In the genomic region with DNA sequence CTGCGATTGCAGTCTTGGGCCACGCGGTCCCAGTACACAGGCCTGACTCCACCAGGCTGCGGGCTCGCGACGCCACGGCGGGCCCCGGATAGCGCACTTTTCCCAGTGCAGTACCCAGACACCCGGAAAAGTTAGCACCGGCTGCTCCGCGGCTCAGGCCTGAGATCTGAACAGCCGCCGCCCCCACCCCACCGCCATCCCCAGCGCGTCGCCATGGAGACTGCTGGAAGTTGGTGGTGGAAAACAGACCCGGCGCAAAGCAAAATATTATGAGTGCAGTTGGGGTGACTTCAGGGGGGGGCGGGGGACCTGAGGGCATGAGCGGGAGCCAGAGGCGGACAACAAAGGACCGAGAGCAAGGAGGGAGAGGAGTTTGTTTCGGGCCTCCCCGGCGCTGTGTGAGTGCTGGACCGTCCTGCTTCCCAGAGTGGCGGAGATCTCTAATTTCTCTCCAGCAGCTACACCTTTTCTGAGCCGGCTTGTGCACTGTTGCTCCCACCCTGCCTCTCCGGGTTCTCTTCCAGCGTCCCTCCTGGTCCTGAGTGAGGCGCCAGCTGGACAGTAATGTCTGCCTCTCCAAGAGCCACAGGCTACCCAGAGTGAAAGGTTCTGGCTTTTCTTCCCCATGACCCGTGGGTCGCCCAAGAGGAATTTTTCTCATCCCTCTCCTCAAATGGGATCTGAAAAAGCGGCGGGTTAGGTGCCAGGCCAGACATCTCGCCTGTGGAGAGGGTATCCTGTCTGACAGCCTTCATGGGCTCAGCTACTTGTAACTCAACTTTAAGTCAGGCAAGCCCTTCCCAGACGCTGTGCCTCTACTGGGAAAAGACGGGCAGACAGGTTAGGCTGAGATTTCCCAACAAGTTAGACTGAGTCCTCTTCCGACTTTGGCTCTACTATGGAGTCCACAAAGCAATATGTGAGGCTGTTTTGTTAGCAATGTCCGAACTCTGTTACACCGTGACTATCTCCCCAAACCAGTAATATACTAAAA, we compare ENCODE assay signal across 9 mouse cellular contexts. TPM values are rescaled to one million over a fixed set of nuclear protein-coding genes. Genes with fewer than 3 reads are reported as not detected.
DNase-seq lines count a peak whose midpoint lies in the region; ATAC-seq lines count a peak whose summit lies in the region.
"Had no signal": no experiment of that assay in that cellular context is flagged by ENCODE, and none has a peak within 500 bp of the region (broad histone marks: within the 10 kb centered on the region; RNA-seq: fewer than 3 reads in every experiment).

No protein-coding gene starts in this region.

- peak overlapping the region; percentile 28 for H3K4me3 ChIP-seq in megakaryocyte, embryonic 14.5 days (replicated peaks)
- peak overlapping the region; percentile 27 for H3K4me3 ChIP-seq in intestine, embryonic 15.5 days (replicated peaks)

- peak; percentile 23 to 51 for DNase-seq in cerebellum, postnatal 4 days (ENCODE audit: low spot score in 2 of 2)
- DNase-seq in cerebellum, adult 8-10 months: no peak
- DNase-seq in right cerebral cortex, postnatal 10 days (ENCODE audit: low spot score in 2 of 2): peak; percentile 50 to 61
- no peak for DNase-seq in T-cell, adult 2 months (ENCODE audit: low spot score)

- no peak for ATAC-seq in megakaryocyte, adult 5-6 weeks (ENCODE audit: poor library complexity, severe bottlenecking)
- ATAC-seq in intestine, embryonic 15.5 days: 0 out of 2 replicates have a peak, but pooled peaks have one; percentile 22
- no peak for ATAC-seq in megakaryocyte progenitor cell, adult 5-6 weeks (replicated peaks; ENCODE audit: poor library complexity)

- H3K9ac ChIP-seq in intestine, embryonic 15.5 days: peak overlapping the region; percentile 13; the same call in 1 of the 2 replicates

- H3K27ac ChIP-seq in intestine, embryonic 15.5 days: no peak overlapping the region

- peaks cover 39% of the 10 kb centered on the region for H3K4me1 ChIP-seq in megakaryocyte, embryonic 14.5 days
- peaks cover 40% of the 10 kb centered on the region for H3K4me1 ChIP-seq in intestine, embryonic 15.5 days (replicated peaks)

- peaks cover 90% of the 10 kb centered on the region for H3K27me3 ChIP-seq in megakaryocyte, embryonic 14.5 days (replicated peaks)
- H3K27me3 ChIP-seq in intestine, embryonic 15.5 days (replicated peaks): peaks cover 67% of the 10 kb centered on the region

- H3K9me3 ChIP-seq in megakaryocyte, embryonic 14.5 days: peaks cover 4% of the 10 kb centered on the region
- H3K9me3 ChIP-seq in intestine, embryonic 15.5 days: no peaks in the 10 kb centered on the region

- no peaks in the 10 kb centered on the region for H3K36me3 ChIP-seq in megakaryocyte, embryonic 14.5 days (replicated peaks; ENCODE audit: low read length)
- no peaks in the 10 kb centered on the region for H3K36me3 ChIP-seq in intestine, embryonic 15.5 days

- whole genome bisulfite sequencing in intestine, embryonic 15.5 days: 7% methylated on average over 45 of the region's 46 CpGs

- H3K4me2 ChIP-seq in intestine, embryonic 15.5 days (replicated peaks): peak overlapping the region; percentile 56

RNA-seq across cellular contexts. Expression of gene Rfx4, which starts 4.6 kb away (rescaled TPM):
- polyA plus RNA-seq in megakaryocyte, embryonic 14.5 days (2012; ENCODE audit: insufficient read depth, low replicate concordance): not detected in 2 replicates
- total RNA-seq in megakaryocyte, adult 5-6 weeks (2015): 0.11 TPM in 1 of 2 replicates, not detected in the other
- 0.24 TPM in 1 of 2 replicates, not detected in the other for total RNA-seq in megakaryocyte, adult 5-6 weeks (2017)
- not detected in 2 replicates for polyA plus RNA-seq in intestine, embryonic 15.5 days (2015; fragmentation: Nextera tagmentation; extraction: Ambion mirVana)
- not detected in 2 replicates for total RNA-seq in megakaryocyte progenitor cell, adult 5-6 weeks (2015)
- not detected in 2 replicates for total RNA-seq in megakaryocyte progenitor cell, adult 5-6 weeks (2017)
- polyA plus RNA-seq: C2C12 had no signal

Comparison
In these comparisons a context has a peak if more than half of its experiments do, and no peak if none do; other contexts are left out.
1. DNase-seq: peak in cerebellum, postnatal 4 days (2 of 2) and right cerebral cortex, postnatal 10 days (2 of 2); none in cerebellum, adult 8-10 months (single experiment) and T-cell, adult 2 months (single experiment).